Mouse (Mus musculus): ENCODE measurements at regions not wholly inside any gene's neighbourhood (a gene's known extent, or its start where the extent isn't known, plus 50 kb on each side); places are given as distances from the start of the nearest gene placed in this dataset.

DNA sequence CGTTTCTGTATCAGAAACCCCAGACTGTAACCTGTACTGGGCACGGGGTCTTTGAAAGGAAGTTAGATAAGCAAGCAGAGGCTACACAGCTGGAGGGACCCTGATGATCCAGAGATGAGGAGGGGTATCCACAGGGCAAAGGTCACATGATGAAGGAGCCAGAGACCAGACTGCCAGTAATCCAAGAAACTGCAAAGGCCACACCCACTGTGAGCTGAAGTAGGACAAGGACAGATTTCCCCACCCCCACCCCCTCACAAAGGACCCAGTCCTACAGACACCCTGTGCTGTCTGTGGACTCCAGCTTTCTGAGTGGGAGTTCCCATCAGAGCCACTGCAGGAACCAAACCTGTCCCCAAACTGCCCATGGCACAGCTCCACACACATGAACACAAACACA lies 124.9 kb upstream of the A430005L14Rik start:
- no peak for TF ChIP-seq CTCF (IDR thresholded peaks at IDR 0.05; ENCODE audit: low read depth)
- TF ChIP-seq EP300 (optimal IDR thresholded peaks at IDR 0.05): no peak
